Mouse (Mus musculus) testis, postnatal 10 days (tissue): Measurements from ENCODE around the gene Ifitm10.
A peak's percentile ranks its signal among the peaks of the same experiment; 100 is the strongest.

Source experiments
- DNase-seq: peaks from one replicate; pipeline ENCODE4 v3.0.0; 2021; ENCODE audit warnings: low spot score

Ifitm10 gene

DNA sequence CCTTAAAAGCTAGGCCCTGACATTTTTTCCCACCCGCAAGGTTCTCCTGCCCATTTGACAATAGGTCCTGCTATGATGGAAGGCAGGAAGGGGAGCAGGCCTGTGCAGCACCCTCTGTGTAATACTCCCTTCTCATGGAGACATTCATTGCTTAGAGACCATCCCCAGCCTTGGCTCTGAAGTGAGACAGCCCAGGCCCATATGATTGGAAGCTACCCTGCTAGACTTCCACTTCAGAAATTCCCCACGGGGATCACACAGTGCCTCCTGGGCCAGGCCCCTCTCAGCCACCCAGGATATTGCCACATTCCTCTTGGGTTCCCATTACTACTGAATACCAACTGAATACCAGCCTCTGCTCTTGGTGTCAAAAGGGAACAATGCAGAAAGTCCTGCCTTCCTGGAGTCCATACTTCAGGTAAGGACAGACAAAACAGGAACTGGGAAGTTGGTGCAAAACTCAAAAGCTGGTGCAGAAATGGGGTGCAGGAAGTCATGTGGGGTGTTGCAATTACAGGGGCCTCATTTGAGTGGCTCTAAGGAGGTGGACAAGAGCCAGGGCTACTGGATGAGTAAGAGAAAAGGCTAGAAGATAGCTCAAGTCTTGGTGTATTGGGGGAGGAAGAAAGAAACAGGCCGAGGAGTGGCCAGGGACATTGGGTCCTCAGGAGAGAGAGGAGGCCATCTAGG, 16.6 kb upstream of the Ifitm10 start:
- no peak for DNase-seq

DNA sequence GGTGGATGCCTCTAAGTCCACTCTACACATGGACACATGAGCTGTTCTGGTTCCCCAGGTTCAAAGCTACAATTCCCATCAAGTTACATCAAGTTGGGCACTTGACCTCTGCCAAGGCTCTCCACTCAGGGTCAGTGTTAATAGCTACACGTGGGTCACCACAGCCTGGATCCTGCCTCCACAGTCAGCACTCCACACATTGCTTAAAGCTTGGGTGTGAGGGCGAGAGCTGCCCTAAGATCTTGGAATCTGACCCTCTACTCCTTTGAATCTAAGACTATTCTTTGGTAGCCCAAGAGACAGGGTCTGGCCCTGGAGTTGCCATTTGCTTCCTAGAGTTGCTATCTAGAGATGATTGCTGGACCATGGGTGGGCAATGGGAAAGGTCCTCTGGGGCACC, 15.2 kb upstream of the Ifitm10 start:
- DNase-seq: no peak

DNA sequence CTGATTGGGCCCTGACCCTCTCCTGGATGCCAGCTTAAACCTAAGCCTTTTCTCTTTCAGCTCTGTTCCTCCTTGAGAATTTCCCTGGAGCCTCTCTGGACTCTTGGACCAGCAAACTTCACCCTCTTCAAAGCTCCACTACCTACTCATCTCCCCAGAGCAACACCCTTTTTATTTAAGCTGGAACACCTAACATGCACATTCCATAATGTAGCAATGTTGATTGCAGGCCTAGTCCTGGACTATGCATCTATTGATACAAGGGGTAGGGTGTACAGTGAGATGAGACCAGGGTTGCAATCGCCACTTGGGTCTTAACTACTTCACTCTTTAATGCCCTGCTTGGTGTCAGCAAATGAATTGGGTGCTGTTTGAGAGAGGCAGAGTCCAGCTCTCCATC, 14.6 kb upstream of the Ifitm10 start:
- DNase-seq: no peak

DNA sequence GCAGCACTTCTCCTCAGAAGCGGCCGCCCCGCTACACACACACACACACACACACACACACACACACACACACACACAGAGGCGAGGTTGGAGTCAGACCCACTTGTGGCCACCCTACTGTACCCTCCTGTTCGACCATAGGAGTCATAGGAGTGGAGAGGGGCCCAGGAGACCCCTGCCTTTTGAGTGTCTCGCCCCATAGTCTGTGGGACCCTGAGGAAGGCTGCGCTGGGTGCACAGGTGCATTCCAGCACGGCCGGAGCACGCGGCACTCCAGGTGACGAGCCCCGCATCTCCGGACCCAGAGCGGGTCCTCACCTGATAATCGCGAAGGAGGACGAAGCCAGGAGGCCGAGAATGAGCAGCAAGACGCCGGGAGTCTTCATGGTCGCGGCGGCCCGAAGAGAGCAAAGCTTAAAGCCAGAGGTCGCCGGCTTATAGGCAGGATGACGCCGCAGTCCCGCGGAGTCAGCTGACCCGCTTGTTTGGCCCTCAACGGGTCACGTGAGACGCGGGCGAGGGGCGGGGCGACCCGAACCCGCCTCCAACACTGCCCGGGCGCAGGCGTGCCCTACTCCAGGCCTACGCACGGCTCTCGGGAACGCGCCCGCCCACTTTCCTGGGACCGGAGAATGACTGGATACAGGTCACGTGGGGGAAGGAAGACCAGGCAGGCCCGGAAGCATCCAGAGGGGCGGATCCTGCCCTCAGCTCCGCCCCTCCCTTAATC, 14.0 kb upstream of the Ifitm10 start, which contains the start of gene Ctsd:
Ctsd (minus strand) TSS at position 620 of the 730 bp plus-strand sequence.
- DNase-seq: peak; percentile 99

DNA sequence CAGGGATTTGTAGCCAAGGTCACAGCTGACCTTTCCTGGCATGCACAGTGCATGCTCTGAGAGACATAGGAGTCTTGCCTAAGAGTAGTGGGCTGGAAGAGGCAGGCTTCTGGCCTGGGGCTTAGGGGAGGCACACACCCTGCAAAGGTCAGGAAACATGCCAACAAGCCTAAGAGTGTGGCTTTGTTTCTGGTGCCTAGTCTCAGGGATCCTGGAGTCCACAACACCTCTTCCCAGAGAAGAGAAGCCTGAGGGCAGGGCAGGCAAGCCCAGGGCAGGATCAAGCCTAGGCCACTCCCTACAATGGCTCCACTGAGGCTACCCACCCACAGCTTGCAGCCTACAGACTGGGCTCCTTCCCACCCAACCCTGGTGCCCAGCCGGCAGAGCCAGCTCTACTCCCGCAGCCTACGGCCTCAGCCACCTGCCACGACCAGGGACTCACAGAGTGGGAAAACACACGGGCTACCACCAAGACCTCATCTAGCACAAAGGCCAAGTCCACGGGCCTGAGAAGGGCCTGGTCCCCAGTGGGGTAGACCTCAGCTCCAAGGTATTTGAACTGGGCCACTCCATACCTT, 13.2 kb upstream of the Ifitm10 start:
- no peak for DNase-seq

DNA sequence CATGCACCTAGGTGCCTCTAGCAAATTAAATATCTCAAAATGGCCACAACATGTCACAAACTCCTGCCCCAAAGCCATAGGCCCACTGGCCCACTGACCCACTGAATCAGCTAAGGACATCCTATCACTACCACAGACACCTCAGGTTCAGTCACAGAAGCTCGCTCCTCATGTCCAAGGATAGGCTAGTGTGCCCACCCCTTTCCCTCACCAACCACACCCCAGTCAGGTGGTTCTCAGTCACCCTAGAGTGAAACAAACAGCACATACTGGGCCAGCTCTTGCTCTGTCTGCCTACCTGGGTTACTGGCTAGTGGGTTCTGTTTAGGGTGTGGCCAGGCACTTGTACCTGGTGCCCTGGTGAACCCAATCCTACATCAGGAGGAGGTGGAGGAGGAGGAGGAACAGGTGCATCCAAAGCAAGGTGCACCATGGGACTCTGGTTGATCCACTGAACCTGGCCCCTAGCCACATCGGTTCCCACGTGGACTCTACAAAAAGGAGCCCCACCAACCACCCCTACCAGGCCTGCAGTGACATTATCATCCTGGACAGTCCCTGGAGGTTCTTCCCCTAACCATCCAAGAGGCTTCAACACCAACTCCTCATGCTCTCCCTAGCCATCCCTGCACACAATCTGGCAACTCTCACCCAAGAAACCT, 12.3 kb upstream of the Ifitm10 start:
- no peak for DNase-seq

DNA sequence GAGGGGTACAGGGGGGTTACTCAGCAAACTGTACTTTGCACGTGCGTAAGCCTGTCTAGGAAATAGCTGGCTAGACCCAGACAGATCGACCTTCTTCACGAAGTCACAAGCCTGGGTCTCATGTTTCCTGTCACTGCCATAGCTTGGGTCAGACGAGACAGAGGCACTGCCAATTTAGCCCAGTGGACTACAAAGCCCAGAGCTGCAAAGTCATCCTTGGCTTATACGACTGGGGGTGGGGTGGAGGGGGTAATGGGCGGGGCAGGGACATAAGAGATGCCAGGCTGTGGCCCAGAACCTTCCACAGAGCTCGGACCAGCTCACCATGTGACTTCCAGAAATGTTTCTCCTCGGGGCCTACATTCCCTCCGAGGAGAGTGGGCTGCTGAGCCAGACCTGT, 10.8 kb upstream of the Ifitm10 start:
- no peak for DNase-seq

DNA sequence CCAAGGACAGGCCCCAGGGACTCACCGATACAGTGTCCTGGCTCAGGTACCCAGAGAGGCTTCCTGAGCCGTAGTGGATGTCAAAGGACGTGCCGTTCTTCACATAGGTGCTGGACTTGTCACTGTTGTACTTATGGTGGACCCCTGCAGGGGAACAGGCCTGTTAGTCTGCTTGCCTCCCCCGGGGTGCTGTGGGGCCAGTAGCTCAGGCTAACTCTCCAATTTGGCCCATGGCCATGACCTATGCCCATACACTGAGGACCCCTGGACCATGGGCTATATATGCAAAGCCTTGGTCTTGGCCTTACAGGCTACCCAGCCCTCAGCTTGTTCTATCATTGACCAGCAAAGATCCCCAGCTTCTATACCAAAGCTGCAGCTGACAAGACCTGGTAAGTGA, 9.0 kb upstream of the Ifitm10 start, which contains the start of gene Gm49369:
Gm49369 (minus strand) TSS at position 101 of the 400 bp plus-strand sequence.
- DNase-seq: no peak

DNA sequence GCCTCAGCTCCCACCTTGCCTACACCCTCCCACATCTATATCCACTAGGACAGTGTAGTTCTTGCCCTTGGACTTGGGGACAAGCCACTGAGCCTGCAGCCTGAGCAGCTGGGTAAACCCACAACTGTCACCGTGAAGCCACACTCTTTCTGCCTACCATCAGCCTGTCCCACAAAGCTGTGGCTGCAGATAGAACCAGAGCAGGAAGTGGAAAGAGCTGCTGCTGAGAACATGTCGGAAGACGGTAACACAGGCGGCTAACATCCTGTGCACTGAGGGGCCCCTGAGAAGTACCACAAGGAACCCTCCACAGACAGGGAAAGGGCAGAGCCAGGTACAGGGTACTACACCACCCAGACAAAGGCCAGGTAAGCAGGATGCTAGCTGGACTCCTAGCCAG, 7.6 kb upstream of the Ifitm10 start:
- no peak for DNase-seq

DNA sequence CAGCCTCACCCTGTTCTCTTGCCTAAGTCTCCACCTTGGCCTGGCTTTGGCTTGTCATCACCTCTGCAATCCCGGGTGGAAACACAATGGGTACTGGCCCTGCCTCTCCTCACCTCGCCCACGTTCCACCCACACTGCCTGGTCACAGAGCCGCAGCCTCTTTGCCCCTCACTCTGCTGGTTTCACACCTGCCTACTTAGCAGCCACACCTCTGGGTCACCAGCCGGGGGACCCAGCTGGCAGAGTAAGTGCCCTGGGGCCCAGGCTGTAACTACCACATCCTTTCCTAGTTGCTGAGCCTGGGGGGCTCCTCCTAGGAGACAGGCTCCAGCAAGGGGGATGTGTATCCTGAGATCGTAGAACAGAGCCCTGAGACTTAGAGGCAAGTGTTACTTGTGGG, 5.6 kb upstream of the Ifitm10 start:
- DNase-seq: no peak

DNA sequence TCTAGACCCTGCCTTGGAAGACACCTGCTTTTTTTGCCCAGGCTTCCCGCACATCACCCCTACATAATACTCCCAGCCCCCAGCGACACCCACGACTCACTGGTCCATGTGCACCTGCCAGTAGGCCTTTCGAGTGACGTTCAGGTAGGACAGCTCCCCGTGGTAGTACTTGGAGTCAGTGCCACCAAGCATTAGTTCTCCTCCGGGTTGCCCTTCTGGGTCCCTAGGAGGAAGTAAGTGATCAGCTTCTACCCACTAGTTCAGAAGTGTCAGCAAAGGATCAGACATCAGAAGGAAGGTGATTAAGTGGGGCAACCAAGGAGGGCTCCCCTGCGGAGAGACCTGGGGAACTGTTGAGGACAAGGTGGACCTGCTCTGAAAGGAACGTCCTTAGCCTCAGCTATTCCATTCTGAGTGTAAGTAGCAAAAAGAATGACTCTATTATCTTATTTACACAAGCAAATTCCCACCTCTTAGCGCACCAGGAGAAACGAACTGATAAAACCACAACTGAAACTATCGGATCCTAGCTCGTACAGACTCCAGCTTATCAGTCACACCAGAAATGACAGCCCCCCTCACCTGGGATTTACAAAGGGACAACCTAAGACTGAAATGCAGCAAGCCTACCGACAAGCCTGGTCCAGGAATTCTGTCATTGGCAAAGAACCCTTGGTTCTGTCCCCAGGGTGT, 3.8 kb upstream of the Ifitm10 start:
- no peak for DNase-seq

DNA sequence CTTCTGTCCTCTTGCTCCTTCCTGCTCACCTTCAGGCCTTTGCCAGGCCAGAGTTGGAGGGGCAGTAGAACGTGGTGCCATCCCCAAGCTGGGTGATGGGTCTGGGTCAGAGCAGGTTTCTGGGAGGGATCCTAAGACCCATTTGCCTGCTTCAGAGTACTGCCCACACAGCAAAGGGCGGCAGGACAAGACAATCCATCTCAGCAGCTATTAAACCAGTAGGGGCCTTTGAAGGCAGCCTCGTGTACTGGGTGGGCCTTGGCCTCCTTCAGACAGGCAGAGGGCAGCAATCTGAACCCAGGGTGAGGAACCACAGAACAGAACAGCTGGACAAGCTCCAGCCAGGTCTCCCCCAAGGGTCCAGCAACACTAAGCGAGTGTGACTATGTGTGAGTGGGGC, 2.5 kb upstream of the Ifitm10 start:
- DNase-seq: no peak

DNA sequence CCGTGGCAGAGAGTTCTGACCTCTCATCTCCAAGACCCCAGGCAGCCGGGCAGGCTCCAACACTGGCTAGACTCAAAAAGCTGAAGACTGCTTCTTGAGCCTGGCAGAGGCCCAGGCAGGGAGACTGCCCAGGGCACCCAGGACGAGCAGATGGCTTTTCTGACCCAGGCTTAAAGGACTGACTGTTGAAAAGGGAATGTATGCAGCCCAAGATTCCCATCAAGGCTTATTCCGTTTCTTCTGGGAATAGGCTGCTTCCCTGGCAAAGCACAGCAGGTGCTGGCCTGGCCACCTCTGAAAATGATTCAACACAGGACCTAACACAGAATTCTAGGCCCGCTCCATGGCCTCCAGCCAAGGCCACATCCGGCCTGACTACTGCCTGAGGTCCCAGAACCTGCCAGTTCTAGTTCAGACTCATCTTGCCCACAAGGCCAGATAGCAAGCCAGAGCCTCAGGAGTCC, 1.7 kb upstream of the Ifitm10 start:
- DNase-seq: no peak

DNA sequence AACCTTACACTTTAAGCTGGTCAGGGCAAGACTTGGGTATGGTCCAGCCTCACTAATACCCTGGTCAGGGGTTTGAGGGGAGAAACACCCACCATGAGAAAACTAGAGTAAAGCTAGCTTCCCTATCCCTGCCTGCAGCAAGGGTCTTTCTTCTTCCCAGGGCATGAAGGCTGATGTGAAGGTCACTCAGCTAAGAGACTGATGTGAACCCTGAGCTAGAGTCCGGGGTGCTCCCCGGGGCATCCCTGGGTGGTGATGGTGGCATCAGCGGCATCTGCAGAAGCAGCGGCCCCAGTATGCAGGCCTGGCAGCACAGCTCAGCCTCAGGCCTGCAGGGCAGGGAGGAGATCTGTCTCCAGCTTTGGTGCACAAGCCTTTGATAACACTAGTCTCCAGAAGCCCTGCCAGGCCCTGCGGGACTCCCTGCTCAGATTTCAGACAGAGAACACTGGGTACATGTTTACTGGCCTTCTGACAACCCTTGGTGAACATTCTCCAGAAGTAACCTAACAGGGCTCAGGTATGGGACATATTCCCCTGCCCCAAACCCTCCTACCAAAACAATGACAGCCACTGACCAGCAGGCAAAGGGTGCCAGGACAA, 961 bp upstream of the Ifitm10 start:
- no peak for DNase-seq

DNA sequence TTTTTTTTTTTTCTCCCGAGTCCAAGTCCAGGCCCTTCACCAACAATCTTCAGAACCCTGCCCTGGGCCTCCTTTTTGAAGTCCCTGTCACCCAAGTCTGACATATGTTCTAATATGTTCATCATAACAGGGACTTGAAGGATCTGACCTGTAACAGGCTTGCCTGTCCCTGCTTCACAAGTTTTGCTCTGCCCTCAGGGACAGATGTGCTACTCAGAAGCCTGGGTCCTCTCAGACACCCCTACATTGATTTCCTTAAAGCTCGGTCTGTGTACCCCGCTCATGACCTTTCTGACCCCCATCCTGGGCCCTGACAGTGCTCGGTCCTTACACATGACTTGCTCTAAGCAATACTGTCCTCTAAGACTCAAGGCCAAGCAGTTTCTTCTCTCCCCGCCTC, 514 bp downstream of the Ifitm10 start:
- no peak for DNase-seq

DNA sequence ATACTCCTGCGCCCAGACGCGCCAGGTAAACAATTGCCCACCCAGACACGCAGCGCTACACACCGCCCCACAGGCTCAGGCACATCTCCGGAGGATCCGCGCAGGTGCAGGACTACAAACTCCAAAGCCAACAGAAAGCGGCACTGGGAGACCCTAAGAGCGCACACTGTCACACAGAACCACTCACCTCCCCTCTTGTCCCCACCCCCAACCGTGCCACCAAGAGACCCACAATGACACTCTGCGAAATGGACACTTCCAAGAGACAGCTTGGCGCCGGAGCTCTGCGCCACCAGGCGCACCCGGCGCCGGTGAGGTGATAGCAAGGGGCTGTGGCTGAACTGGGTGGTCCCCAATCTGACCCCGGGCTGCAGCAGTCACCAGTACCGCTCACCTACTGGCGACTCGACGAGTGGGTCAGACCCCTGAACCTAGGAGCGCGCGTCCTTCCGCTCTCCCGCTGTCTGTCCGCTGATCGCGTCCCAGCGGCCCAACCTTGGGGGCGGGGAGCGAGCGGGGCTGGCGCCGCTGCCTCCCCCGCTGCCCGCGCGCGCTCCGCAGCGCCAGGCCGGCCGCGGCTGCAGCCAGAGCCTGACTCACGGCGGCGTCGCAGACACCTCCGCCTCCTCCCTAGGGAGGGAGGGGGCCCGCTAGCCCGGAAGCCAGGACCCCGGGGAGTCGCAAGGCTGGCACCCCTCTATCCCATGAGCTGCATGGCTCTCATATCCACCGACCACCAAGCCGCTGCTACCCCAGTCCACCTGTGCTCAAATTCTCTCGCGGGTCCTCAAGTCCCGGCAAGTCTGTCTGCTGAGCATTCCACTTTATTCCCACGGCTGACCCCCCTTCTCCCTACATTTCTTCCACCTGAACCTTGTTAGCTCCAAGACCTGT, 1.5 kb downstream of the Ifitm10 start:
- DNase-seq: no peak

DNA sequence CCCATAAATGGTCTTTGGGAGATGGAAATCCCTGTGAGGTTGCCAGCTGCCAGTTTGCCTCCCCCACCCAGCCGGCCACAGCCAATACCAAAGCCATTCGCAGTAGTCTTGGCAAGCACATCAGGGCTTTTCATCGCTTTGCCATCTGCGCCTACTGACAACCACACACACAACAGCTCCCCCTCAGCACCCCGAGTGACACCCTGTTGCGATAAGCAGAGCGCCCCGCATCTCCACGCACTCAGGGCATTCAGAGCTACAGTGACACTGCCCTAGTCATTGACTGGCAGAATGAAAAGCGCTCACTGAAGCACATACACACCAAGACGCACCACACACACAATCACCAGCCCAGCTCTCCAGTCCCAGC, 2.2 kb downstream of the Ifitm10 start:
- no peak for DNase-seq

DNA sequence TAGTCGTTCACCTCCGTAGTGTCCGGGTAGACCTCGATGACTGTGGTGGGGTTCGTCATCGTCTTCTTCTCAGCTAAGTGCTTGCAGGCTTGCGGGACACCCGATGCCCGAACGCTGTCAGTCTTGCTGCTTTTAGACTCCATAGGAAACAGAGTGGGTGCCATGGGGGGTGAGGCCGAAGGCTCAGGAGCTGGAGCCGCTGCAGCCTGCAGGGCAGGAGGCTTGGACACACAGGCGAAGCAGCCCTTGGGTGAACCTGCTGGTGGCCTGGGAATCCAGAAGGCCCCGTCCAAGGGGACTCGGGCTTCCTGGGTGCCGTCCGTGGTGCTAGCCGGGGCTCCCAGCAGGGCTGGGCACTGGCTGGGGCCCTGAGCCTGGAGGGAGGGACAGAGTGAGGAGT, 2.6 kb downstream of the Ifitm10 start:
- DNase-seq: no peak

DNA sequence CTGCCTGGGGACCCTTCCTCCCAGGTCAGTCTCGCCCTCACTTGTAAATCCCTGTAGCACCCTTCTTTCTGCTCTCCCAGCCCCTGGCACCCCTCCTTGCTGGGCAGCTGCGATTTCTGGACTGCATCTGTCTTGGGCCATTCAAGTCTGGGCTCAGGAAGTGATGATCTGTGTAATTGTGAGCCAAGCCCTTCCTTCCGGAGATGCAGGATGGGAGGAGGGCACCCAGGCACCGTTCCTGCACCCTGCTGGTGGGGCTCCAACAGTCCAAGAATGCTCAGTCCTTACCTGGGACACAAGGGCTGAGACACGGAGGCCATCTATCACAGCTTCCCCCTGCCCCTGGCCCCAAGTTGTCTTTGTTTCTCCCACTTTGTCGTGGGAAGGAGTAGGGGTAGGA, 3.7 kb downstream of the Ifitm10 start:
- DNase-seq: no peak

DNA sequence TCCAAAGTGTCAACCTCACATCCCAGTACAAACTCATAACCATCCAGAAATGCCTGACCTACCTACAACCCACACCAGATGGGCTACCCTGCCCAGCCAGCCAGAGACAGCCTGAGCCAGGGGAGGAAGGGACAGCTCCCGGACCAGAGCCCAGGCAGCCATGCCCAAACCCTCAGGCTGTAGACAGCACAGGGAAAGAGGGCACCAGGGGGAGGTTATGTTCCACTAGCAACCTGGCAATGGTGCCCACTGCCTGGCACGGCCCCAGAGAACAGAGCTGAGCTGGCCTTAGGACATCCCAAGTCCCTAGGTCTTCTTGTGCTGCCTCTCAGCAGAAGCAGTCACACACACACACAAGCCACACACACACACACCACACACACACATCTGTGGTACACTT, 4.7 kb downstream of the Ifitm10 start:
- DNase-seq: no peak

DNA sequence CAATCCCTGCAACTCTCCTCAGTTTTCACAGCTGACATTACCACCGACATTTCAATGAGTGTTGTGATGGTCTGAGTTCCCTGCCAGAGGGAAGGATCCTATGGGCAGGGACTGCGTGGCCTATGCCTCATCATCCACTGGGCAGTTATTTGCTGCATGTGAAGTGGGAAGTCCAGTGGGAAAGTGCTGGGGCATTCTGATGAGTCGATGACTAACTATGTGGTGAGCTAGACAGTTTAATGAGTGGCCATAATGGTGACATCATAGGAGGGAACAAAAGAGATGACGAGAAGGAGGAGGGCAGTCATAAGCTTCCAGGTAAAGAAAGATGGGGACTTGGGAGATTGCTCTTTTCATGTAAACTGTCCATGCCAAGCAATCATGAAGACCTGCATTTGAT, 10.4 kb downstream of the Ifitm10 start:
- DNase-seq: no peak
